Mouse (Mus musculus): ENCODE data around the gene Gm14214.

DNA sequence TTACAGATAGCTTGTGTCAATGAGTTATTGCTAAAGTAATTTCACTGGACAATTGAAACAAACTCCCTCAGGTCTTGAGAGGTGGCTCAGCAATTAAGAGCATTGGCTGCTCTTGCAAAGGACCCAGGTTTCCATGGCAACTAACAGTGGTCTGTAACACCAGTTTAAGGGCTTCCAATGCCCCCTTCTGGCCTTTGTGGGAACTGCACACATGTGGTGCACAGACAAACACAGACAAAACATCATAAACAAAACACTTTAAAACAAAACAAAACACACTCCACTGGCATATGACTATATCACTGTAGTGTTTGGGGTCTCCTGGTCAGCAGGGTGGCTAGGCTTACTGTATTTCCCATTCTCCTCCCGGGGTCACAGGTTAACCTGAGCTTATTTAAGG, 4.2 kb upstream of the Gm14214 start:
- TF ChIP-seq CTCF (IDR thresholded peaks at IDR 0.05; ENCODE audit: insufficient read depth, low read depth, low read length) = no peak
- TF ChIP-seq POLR2A (IDR thresholded peaks at IDR 0.05; ENCODE audit: insufficient read depth, low read depth, low read length) = no peak
